Mouse (Mus musculus): Measurements from ENCODE around the gene Acyp2. TPM values are rescaled to one million over a fixed set of nuclear protein-coding genes. Genes with fewer than 3 reads are reported as not detected.
A peak's percentile ranks its signal among the peaks of the same experiment; 100 is the strongest.

Acyp2 gene
- polyA plus RNA-seq, 1 experiment from 2014 or later = 9.1 TPM

- Histone ChIP-seq H3K27ac (ENCODE audit: low read depth) (no peak overlapping the region), H3K4me3 (ENCODE audit: low read depth, low read length) (no peak overlapping the region), H3K9ac (ENCODE audit: low read length) (no peak overlapping the region), H3K27me3 (replicated peaks; ENCODE audit: control insufficient read depth, insufficient read depth, low read length) (no peaks in the 10 kb centered on the region), H3K9me3 (ENCODE audit: control insufficient read depth, low read length) (no peaks in the 10 kb centered on the region), H3K4me2 (ENCODE audit: low read length) (no peak overlapping the region), H3K36me3 (ENCODE audit: control insufficient read depth, insufficient read depth, low read length) (no peaks in the 10 kb centered on the region), H3K4me1 (replicated peaks; ENCODE audit: control insufficient read depth, insufficient read depth, low read length) (no peaks in the 10 kb centered on the region)
- ATAC-seq (replicated peaks; ENCODE audit: low FRiP score, low TSS enrichment, low read depth) (no peak), DNase-seq (ENCODE audit: low spot score) (no peak)
Measured at GRCm38 (mm10) chr11:30612699-30613098, 36.7 kb downstream of the Acyp2 start.

GRCm38 (mm10) chr11:30609247-30609646, 40.1 kb downstream of the Acyp2 start:
- no peak overlapping the region for H3K4me2 ChIP-seq (ENCODE audit: low read length)
- no peaks in the 10 kb centered on the region for H3K36me3 ChIP-seq (ENCODE audit: control insufficient read depth, insufficient read depth, low read length)
- no peak overlapping the region for H3K27ac ChIP-seq (ENCODE audit: low read depth)
- H3K9ac ChIP-seq (ENCODE audit: low read length) = no peak overlapping the region
- no peak for DNase-seq (ENCODE audit: low spot score)
- H3K27me3 ChIP-seq (replicated peaks; ENCODE audit: control insufficient read depth, insufficient read depth, low read length) = no peaks in the 10 kb centered on the region
- no peaks in the 10 kb centered on the region for H3K4me1 ChIP-seq (replicated peaks; ENCODE audit: control insufficient read depth, insufficient read depth, low read length)
- 90% methylated on average over 1 of the region's 1 CpGs for WGBS
- ATAC-seq (replicated peaks; ENCODE audit: low FRiP score, low TSS enrichment, low read depth) = no peak
- H3K9me3 ChIP-seq (ENCODE audit: control insufficient read depth, low read length) = no peaks in the 10 kb centered on the region
- H3K4me3 ChIP-seq (ENCODE audit: low read depth, low read length) = no peak overlapping the region

GRCm38 (mm10) chr11:30607587-30608518, 41.5 kb downstream of the Acyp2 start:
- Histone ChIP-seq H3K4me3 (ENCODE audit: low read depth, low read length) (no peak overlapping the region), H3K36me3 (ENCODE audit: control insufficient read depth, insufficient read depth, low read length) (no peaks in the 10 kb centered on the region), H3K4me1 (replicated peaks; ENCODE audit: control insufficient read depth, insufficient read depth, low read length) (no peaks in the 10 kb centered on the region), H3K9ac (ENCODE audit: low read length) (no peak overlapping the region), H3K27ac (ENCODE audit: low read depth) (no peak overlapping the region), H3K27me3 (replicated peaks; ENCODE audit: control insufficient read depth, insufficient read depth, low read length) (no peaks in the 10 kb centered on the region), H3K4me2 (ENCODE audit: low read length) (no peak overlapping the region), H3K9me3 (ENCODE audit: control insufficient read depth, low read length) (no peaks in the 10 kb centered on the region)
- 71% methylated on average over 3 of the region's 3 CpGs for WGBS
- ATAC-seq (replicated peaks; ENCODE audit: low FRiP score, low TSS enrichment, low read depth) (no peak), DNase-seq (ENCODE audit: low spot score) (no peak)

- 65% methylated on average over 3 of the region's 3 CpGs for WGBS
- DNase-seq (ENCODE audit: low spot score) (no peak), ATAC-seq (replicated peaks; ENCODE audit: low FRiP score, low TSS enrichment, low read depth) (no peak)
- no peak overlapping the region for H3K27ac ChIP-seq (ENCODE audit: low read depth)
- H3K9me3 ChIP-seq (ENCODE audit: control insufficient read depth, low read length) = no peaks in the 10 kb centered on the region
- no peak overlapping the region for H3K4me2 ChIP-seq (ENCODE audit: low read length)
- H3K9ac ChIP-seq (ENCODE audit: low read length) = no peak overlapping the region
- no peaks in the 10 kb centered on the region for H3K27me3 ChIP-seq (replicated peaks; ENCODE audit: control insufficient read depth, insufficient read depth, low read length)
- no peaks in the 10 kb centered on the region for H3K36me3 ChIP-seq (ENCODE audit: control insufficient read depth, insufficient read depth, low read length)
- H3K4me1 ChIP-seq (replicated peaks; ENCODE audit: control insufficient read depth, insufficient read depth, low read length) = no peaks in the 10 kb centered on the region
- H3K4me3 ChIP-seq (ENCODE audit: low read depth, low read length) = no peak overlapping the region
Measured at GRCm38 (mm10) chr11:30597259-30597658, 52.1 kb downstream of the Acyp2 start.

GRCm38 (mm10) chr11:30580008-30580407, 69.4 kb downstream of the Acyp2 start:
- Histone ChIP-seq H3K4me3 (ENCODE audit: low read depth, low read length) (no peak overlapping the region), H3K27ac (ENCODE audit: low read depth) (no peak overlapping the region), H3K9me3 (ENCODE audit: control insufficient read depth, low read length) (no peaks in the 10 kb centered on the region), H3K27me3 (replicated peaks; ENCODE audit: control insufficient read depth, insufficient read depth, low read length) (no peaks in the 10 kb centered on the region), H3K4me1 (replicated peaks; ENCODE audit: control insufficient read depth, insufficient read depth, low read length) (no peaks in the 10 kb centered on the region; the same call in 1 of the 2 replicates), H3K9ac (ENCODE audit: low read length) (no peak overlapping the region), H3K36me3 (ENCODE audit: control insufficient read depth, insufficient read depth, low read length) (no peaks in the 10 kb centered on the region), H3K4me2 (ENCODE audit: low read length) (no peak overlapping the region)
- 78% methylated on average over 2 of the region's 2 CpGs for WGBS
- DNase-seq (ENCODE audit: low spot score) (no peak), ATAC-seq (replicated peaks; ENCODE audit: low FRiP score, low TSS enrichment, low read depth) (no peak)

- no peak overlapping the region for H3K4me2 ChIP-seq (ENCODE audit: low read length)
- no peak overlapping the region for H3K4me3 ChIP-seq (ENCODE audit: low read depth, low read length)
- no peak for ATAC-seq (replicated peaks; ENCODE audit: low FRiP score, low TSS enrichment, low read depth)
- H3K27me3 ChIP-seq (replicated peaks; ENCODE audit: control insufficient read depth, insufficient read depth, low read length) = no peaks in the 10 kb centered on the region
- H3K4me1 ChIP-seq (replicated peaks; ENCODE audit: control insufficient read depth, insufficient read depth, low read length) = no peaks in the 10 kb centered on the region; the same call in 1 of the 2 replicates
- no peak overlapping the region for H3K9ac ChIP-seq (ENCODE audit: low read length)
- 51% methylated on average over 2 of the region's 2 CpGs for WGBS
- H3K27ac ChIP-seq (ENCODE audit: low read depth) = peak overlapping the region; percentile 27; the same call in 1 of the 2 replicates
- no peak for DNase-seq (ENCODE audit: low spot score)
- no peaks in the 10 kb centered on the region for H3K9me3 ChIP-seq (ENCODE audit: control insufficient read depth, low read length)
- H3K36me3 ChIP-seq (ENCODE audit: control insufficient read depth, insufficient read depth, low read length) = no peaks in the 10 kb centered on the region
Measured at GRCm38 (mm10) chr11:30578931-30579330, 70.5 kb downstream of the Acyp2 start.

- Histone ChIP-seq H3K4me2 (ENCODE audit: low read length) (no peak overlapping the region), H3K27ac (ENCODE audit: low read depth) (no peak overlapping the region)
- ATAC-seq (replicated peaks; ENCODE audit: low FRiP score, low TSS enrichment, low read depth) = no peak
Measured at GRCm38 (mm10) chr11:30572790-30573395, 76.5 kb downstream of the Acyp2 start.

GRCm38 (mm10) chr11:30570568-30570967, 78.8 kb downstream of the Acyp2 start:
- Histone ChIP-seq H3K4me2 (ENCODE audit: low read length) (no peak overlapping the region), H3K36me3 (ENCODE audit: control insufficient read depth, insufficient read depth, low read length) (no peaks in the 10 kb centered on the region), H3K4me1 (replicated peaks; ENCODE audit: control insufficient read depth, insufficient read depth, low read length) (no peaks in the 10 kb centered on the region), H3K4me3 (ENCODE audit: low read depth, low read length) (no peak overlapping the region), H3K9ac (ENCODE audit: low read length) (no peak overlapping the region), H3K9me3 (ENCODE audit: control insufficient read depth, low read length) (no peaks in the 10 kb centered on the region), H3K27ac (ENCODE audit: low read depth) (no peak overlapping the region), H3K27me3 (replicated peaks; ENCODE audit: control insufficient read depth, insufficient read depth, low read length) (no peaks in the 10 kb centered on the region)
- no peak for DNase-seq (ENCODE audit: low spot score)
- 83% methylated on average over 3 of the region's 3 CpGs for WGBS
- ATAC-seq (replicated peaks; ENCODE audit: low FRiP score, low TSS enrichment, low read depth) = no peak

More at GRCm38 (mm10) chr11:30572790-30573395, 76.5 kb downstream of the Acyp2 start:
- H3K4me3 ChIP-seq (ENCODE audit: low read depth, low read length) = no peak overlapping the region
- WGBS = 61% methylated on average over 15 of the region's 15 CpGs
- H3K9me3 ChIP-seq (ENCODE audit: control insufficient read depth, low read length) = no peaks in the 10 kb centered on the region
- no peaks in the 10 kb centered on the region for H3K4me1 ChIP-seq (replicated peaks; ENCODE audit: control insufficient read depth, insufficient read depth, low read length)
- H3K27me3 ChIP-seq (replicated peaks; ENCODE audit: control insufficient read depth, insufficient read depth, low read length) = no peaks in the 10 kb centered on the region
- DNase-seq (ENCODE audit: low spot score) = no peak
- no peaks in the 10 kb centered on the region for H3K36me3 ChIP-seq (ENCODE audit: control insufficient read depth, insufficient read depth, low read length)
- H3K9ac ChIP-seq (ENCODE audit: low read length) = no peak overlapping the region

All from intestine, embryonic 14.5 days (tissue).